Mouse (Mus musculus) ES-Bruce4 (cell line): ENCODE measurements around the gene Cxxc4.

ENCODE experiments used
- CTCF ChIP-seq: IDR thresholded peaks from one replicate; pipeline ENCODE4 v1.8.1; 2011; ENCODE audit warnings: low read depth, low read length
- EP300 ChIP-seq: IDR thresholded peaks from 2 replicates; pipeline ENCODE4 v1.6.1; 2011; ENCODE audit warnings: low read depth, low read length; ENCODE audit not compliant: insufficient read depth
- POLR2A ChIP-seq: IDR thresholded peaks from one replicate; pipeline ENCODE4 v1.8.1; 2011; ENCODE audit warnings: low read length; ENCODE audit not compliant: insufficient read depth

- TF ChIP-seq CTCF: no peak
- no peak for TF ChIP-seq EP300
- no peak for TF ChIP-seq POLR2A
Observed at GRCm38 (mm10) chr3:134279655-134280054, 43.4 kb downstream of the Cxxc4 start.
